Mouse (Mus musculus) hindbrain, embryonic 15.5 days (tissue): ENCODE measurements around the gene Fam71b. TPM values are rescaled to one million over a fixed set of nuclear protein-coding genes. Genes with fewer than 3 reads are reported as not detected.

ENCODE experiments used
- ATAC-seq: fragments of 200-750 bp; cut with Nextera tagmentation; 2 replicates; pipeline ENCODE4 v1.8.0; 2017; ENCODE audit warnings: low read depth, moderate number of reproducible peaks, moderate TSS enrichment; ENCODE audit not compliant: low FRiP score
- H3K27ac ChIP-seq: fragments of 300-500 bp; sonication (generic); replicated peaks from 2 replicates; pipeline ENCODE4 v1.5.1; 2015; ENCODE audit warnings: mild to moderate bottlenecking, inconsistent platforms
- H3K27me3 ChIP-seq: fragments of 300-500 bp; sonication (generic); 2 replicates; pipeline ENCODE4 v1.6.1; 2015; ENCODE audit warnings: control low read depth, inconsistent platforms
- H3K36me3 ChIP-seq: fragments of 300-500 bp; sonication (generic); 2 replicates; pipeline ENCODE4 v1.6.1; 2015; ENCODE audit warnings: control low read depth, inconsistent platforms
- H3K4me1 ChIP-seq: fragments of 300-500 bp; sonication (generic); replicated peaks from 2 replicates; pipeline ENCODE4 v1.6.1; 2015; ENCODE audit warnings: control low read depth, inconsistent platforms
- H3K4me2 ChIP-seq: fragments of 300-500 bp; sonication (generic); 2 replicates; pipeline ENCODE4 v1.6.1; 2015; ENCODE audit warnings: moderate library complexity, mild to moderate bottlenecking, inconsistent platforms
- H3K4me3 ChIP-seq: fragments of 300-500 bp; sonication (generic); 2 replicates; pipeline ENCODE4 v1.5.1; 2015; ENCODE audit warnings: mild to moderate bottlenecking, inconsistent platforms
- H3K9ac ChIP-seq: fragments of 300-500 bp; sonication (generic); 2 replicates; pipeline ENCODE4 v1.6.1; 2015; ENCODE audit warnings: inconsistent platforms
- H3K9me3 ChIP-seq: fragments of 300-500 bp; sonication (generic); 2 replicates; pipeline ENCODE4 v1.6.1; 2016; ENCODE audit warnings: control low read depth, inconsistent platforms
- WGBS: fragments of 180-500 bp; shearing (Covaris S2); methylation state at CpG from one replicate; pipeline ENCODE4 v1.1.7; 2015; 5-methylcytosine and 5-hydroxymethylcytosine counted together
- polyA plus RNA-seq: library from polyadenylated mRNA; unstranded; fragments of >200 nt; fragmentation: Nextera tagmentation; extraction: Ambion mirVana; gene quantifications from 2 replicates; pipeline ENCODE4 v1.2.1, GENCODE M21; 2015

Gene Fam71b
- not detected in 2 replicates for polyA plus RNA-seq

DNA sequence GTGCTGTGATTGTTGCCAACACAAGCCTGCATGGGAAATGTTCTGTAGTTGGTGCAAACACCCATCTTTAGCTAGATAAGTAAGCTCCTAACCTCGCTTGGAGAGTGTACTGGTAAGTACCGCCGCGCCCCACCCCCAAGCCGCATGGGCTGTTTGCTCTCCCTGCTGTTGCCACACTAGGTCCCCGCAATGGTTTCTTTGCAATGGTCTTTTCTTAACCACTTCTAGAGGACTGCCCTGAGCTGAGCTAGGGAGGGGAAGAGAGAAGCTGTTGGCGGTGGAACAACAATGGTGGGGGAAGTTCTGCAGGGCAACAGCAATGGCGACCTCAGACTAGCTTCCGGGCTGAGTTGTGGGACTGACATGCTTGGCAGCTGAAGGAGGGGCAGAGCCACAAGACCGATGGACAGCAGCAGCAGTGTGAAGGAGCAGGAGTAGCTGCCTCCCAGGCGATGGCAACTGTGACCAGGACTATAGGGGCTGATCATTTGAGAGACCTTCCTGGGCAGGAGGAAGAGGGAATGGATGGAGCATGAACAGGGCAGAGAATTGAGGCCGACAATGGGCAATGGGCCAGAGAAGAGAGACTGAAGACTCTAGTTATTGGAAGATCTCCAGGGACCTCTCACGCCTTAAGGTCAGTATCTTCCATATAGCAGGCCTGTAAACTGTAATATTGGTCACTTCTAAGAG lies at the start of gene Fam71b:
TSS of gene Fam71b (plus strand) at position 393 of the 693 bp plus-strand sequence.
- Histone ChIP-seq H3K9me3 (no peaks in the 10 kb centered on the region), H3K4me3 (no peak within 1 kb of the TSS), H3K4me1 (no peaks in the 10 kb centered on the region), H3K4me2 (no peak within 1 kb of the TSS), H3K27me3 (no peaks in the 10 kb centered on the region), H3K36me3 (no peaks in the 10 kb centered on the region), H3K9ac (no peak within 1 kb of the TSS), H3K27ac (no peak within 1 kb of the TSS)
- 77% methylated on average over 13 of the region's 13 CpGs for WGBS
- no peak for ATAC-seq

DNA sequence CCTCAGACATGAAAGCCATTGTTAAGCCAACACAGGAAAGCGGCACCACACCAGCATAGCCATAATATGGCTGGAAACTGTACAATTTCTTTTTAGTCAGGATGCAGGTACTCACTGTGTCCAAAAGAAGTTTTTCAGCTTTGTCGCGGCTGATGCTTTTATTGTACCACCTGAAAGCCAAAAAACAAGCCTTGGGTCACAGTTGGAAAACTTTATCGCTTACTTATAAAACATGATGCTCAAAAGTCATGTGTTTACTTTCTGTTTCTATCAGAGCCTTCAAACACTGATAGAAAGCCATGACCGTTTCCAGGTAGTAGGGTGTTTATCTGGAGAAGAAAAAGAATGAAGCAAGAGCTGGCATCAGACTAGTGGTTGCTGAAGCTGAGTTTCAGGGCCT lies 48.6 kb upstream of the Fam71b start:
- H3K9me3 ChIP-seq, result no peaks in the 10 kb centered on the region
- 88% methylated on average over 5 of the region's 5 CpGs for WGBS
- H3K4me3 ChIP-seq, result no peak overlapping the region
- no peaks in the 10 kb centered on the region for H3K36me3 ChIP-seq
- H3K4me2 ChIP-seq, result no peak overlapping the region
- no peak overlapping the region for H3K27ac ChIP-seq
- H3K4me1 ChIP-seq, result no peaks in the 10 kb centered on the region
- ATAC-seq, result no peak
- no peaks in the 10 kb centered on the region for H3K27me3 ChIP-seq
- H3K9ac ChIP-seq, result no peak overlapping the region

DNA sequence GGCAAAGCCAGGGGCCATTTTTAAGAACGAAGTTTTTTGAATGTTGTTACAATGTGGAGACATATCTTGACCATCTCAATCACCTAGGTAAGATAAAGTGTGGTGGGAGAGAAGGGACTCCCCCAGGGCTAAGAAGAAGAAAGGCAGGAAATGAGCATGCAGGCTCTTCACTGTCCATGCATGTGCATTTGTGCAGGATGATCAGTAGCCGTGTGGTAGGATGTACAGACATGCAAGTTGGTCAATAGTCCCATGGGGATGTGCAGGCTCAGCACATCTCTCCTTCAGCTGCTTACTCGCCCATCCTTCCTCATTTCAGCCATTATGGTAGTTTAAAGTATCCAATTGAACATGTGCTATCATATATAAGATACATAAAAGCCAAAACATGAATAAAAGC lies 47.9 kb upstream of the Fam71b start:
- Histone ChIP-seq H3K27ac (no peak overlapping the region), H3K4me1 (no peaks in the 10 kb centered on the region), H3K4me3 (no peak overlapping the region), H3K27me3 (no peaks in the 10 kb centered on the region), H3K4me2 (no peak overlapping the region), H3K9ac (no peak overlapping the region), H3K9me3 (no peaks in the 10 kb centered on the region), H3K36me3 (no peaks in the 10 kb centered on the region)
- WGBS, result 80% methylated on average over 3 of the region's 3 CpGs
- ATAC-seq, result no peak

DNA sequence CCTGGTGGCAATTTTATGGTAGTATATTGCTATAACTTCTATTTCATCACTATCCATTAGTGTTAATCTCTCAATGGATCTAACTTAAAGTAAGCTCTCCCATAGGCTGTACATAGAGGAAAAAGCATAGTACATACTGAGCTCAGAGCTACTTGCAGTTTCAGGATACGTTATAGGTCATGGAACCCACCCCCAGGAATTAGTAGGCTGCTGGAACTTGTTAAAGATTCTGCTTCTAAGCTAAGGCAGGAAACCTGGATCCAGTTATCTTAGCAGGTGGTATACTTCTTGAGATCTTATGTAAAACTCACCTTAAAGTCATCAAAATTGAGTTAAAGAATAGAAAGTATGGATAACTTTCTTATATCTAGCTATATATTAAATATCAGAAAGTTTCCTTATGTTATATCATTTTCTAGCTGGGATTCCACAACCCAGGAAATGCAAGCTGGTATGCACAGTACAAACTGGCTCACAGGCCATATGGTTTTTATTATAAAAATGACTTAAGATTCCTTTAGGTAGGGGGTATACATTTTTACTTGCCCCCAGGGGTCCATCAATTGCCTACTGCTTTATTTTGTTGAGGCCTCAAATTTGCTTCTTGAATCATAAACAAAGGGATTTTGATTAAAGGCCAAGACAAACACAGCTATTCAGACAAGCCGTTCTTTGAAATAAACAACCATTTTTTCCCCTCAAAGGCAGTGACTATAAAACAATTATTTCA lies 46.5 kb upstream of the Fam71b start:
- Histone ChIP-seq H3K36me3 (no peaks in the 10 kb centered on the region), H3K4me2 (no peak overlapping the region), H3K9me3 (no peaks in the 10 kb centered on the region), H3K27ac (no peak overlapping the region), H3K4me3 (no peak overlapping the region), H3K9ac (no peak overlapping the region), H3K4me1 (no peaks in the 10 kb centered on the region), H3K27me3 (no peaks in the 10 kb centered on the region)
- 62% methylated on average over 2 of the region's 2 CpGs for WGBS
- ATAC-seq, result no peak

DNA sequence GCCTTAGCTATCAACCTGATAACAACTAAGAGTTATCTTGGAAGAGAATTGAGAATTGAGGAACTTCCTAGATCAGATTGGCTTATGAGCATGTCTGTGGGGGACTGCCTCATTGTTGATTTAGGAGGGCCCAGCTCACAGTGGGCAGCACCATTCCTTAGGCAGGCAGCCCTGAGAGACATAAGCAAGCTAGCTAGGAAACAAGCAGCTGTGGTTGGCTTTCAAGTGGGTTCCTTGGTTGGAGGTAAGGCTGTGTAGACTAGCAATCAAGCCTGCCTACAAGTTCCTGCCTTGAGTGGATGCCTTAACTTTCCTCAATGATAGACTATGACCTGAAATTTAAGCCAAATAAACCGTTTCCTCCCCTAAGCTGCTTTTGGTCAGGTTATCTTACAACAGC lies 38.0 kb upstream of the Fam71b start:
- Histone ChIP-seq H3K27ac (no peak overlapping the region), H3K9ac (no peak overlapping the region), H3K27me3 (no peaks in the 10 kb centered on the region), H3K9me3 (no peaks in the 10 kb centered on the region), H3K36me3 (no peaks in the 10 kb centered on the region), H3K4me1 (no peaks in the 10 kb centered on the region), H3K4me2 (no peak overlapping the region), H3K4me3 (no peak overlapping the region)
- WGBS, result 73% methylated on average over 1 of the region's 1 CpGs
- no peak for ATAC-seq

DNA sequence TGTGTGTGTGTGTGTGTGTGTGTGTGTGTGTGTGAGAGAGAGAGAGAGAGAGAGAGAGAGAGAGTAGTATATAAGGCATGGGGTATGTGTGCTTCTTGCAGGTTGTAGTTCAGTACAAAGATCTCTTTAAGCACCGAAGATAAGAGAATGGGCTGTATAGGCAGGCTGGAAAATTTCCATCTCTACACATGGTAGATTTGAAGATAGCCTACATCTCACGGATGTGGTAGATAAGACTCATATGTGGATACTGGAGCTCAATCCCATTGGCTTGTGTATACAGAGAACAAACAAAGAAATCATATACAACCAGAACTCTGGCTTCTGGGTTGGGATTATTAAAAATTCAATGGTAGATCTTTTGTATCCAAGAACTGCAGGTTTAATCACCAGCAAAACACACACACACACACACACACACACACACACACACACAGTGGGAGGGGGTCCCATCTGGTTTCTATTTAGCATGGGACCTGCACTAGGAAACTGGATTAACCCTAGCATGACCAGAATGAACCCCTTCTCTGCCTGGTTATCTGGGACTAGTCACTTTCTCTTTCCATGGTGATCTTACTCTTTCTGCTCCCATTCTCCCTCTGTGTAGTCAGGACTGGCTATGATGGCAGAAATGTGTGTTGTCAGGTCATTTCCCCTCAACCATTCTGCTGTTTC lies 35.2 kb upstream of the Fam71b start:
- Histone ChIP-seq H3K27ac (no peak overlapping the region), H3K4me2 (no peak overlapping the region), H3K9me3 (no peaks in the 10 kb centered on the region), H3K27me3 (no peaks in the 10 kb centered on the region), H3K4me3 (no peak overlapping the region), H3K9ac (no peak overlapping the region), H3K4me1 (no peaks in the 10 kb centered on the region), H3K36me3 (no peaks in the 10 kb centered on the region)
- WGBS, result 87% methylated on average over 2 of the region's 2 CpGs
- ATAC-seq, result no peak

DNA sequence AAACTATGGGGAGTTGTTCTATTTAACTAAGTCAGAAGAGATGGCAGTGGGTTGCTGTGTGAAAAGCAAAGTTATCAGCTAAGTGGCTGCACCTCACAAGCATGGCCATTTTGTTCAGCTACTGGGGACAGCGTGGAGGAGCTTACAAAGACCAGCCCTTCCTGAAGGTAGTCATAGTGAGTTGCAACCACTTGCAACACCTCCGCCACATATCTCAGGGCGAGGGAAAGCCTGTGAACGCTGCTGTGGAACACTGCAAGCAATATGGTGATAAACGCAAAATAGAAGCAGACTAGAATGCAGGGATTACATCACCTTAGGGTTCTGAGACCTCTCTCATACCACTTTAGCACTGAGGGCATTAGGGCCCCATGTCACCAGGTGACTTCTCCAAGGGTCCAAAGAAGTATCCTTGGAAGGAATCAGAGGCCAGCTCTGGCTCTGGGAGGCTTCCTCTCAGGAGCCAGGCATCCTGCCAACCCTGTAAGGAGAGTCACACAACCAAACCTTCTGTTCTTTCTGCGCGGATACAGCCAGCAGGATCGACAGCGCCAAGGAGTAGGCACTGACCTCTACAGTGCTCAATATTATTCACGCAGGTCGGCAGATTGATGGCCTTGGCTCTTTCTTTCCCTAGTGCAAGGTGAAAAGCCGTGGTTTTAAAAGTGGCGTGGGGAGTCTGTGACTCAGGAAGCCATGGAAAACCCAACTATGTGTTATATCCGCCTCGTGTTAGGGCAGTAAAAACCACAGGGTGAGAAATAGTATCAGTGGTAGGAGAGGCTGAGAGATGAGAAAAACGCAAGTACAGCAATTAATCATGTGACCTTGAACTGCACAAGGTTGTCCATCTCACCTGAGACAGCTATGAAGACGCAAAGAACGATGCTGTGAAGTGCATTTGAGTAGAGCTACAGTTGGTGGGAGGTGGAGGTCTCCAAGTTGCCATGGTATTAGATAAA lies 34.0 kb upstream of the Fam71b start:
- 92% methylated on average over 18 of the region's 18 CpGs for WGBS
- Histone ChIP-seq H3K9ac (no peak overlapping the region), H3K27ac (no peak overlapping the region), H3K36me3 (no peaks in the 10 kb centered on the region), H3K9me3 (no peaks in the 10 kb centered on the region), H3K4me2 (no peak overlapping the region), H3K4me3 (no peak overlapping the region), H3K4me1 (no peaks in the 10 kb centered on the region), H3K27me3 (no peaks in the 10 kb centered on the region)
- ATAC-seq, result no peak

DNA sequence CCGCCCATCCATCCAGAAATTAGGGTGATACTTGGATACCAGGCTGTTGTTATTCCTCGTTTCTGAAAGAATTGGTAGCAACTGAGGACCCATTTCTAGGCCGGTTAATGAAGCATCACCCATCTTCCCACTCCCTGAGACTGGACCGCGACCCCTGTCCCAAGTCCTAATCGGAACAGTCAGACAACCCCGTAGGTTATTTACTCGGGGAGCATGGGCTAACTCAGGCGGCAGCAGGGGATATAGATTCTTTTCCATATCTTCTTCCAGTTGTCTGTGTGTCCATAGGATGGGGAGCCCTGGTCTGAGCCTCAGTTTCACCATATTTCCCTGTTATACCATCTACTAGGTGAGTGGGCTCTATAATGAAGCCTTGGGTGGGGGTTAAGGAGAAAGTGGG lies 32.5 kb upstream of the Fam71b start:
- Histone ChIP-seq H3K27me3 (no peaks in the 10 kb centered on the region), H3K4me2 (no peak overlapping the region), H3K9ac (no peak overlapping the region), H3K4me1 (no peaks in the 10 kb centered on the region), H3K27ac (no peak overlapping the region), H3K4me3 (no peak overlapping the region), H3K9me3 (no peaks in the 10 kb centered on the region), H3K36me3 (no peaks in the 10 kb centered on the region)
- 96% methylated on average over 9 of the region's 9 CpGs for WGBS
- no peak for ATAC-seq

DNA sequence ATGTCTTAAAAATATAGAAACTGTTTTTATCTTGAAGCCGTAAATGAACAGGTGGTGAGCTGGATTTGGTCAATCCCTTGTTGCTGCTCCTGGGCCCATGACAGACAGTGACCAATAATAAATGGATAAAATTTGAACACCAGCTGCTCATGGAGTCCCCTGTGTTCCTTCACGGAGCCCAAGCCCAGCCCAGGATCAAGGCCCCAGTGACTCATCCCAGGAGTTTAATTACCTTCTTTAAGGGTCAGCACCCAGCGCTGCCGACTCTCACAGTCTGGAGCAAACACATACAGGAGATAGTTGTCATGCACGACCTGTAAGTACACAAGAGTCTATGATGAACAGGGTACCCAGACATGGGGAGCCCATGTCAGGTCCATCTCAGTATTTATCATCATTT lies 30.6 kb upstream of the Fam71b start:
- Histone ChIP-seq H3K4me1 (no peaks in the 10 kb centered on the region), H3K27me3 (no peaks in the 10 kb centered on the region), H3K4me2 (no peak overlapping the region), H3K27ac (no peak overlapping the region), H3K9me3 (no peaks in the 10 kb centered on the region), H3K9ac (no peak overlapping the region), H3K4me3 (no peak overlapping the region), H3K36me3 (no peaks in the 10 kb centered on the region)
- WGBS, result 83% methylated on average over 5 of the region's 5 CpGs
- no peak for ATAC-seq

DNA sequence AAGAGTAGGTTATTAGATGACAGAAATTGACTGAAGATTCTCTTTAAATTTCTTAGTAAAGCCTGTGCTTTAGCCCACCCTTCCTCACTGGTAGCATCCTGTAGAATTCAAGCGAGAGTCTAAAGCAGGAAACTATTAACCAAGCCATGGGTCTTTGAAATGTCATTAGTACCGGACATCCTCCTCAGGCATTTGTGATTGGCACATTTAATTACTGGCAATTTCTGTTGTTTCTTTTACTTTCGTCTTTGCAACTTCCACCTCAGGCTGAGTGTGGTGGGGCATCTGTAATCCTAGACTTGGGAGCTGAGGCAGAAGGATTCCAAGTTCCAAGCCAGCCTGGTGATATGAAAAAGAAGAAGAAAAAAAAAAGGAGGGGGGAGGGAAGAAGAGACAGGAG lies 30.0 kb upstream of the Fam71b start:
- no peak overlapping the region for H3K4me2 ChIP-seq
- H3K4me3 ChIP-seq, result no peak overlapping the region
- ATAC-seq, result no peak
- H3K27me3 ChIP-seq, result no peaks in the 10 kb centered on the region
- 82% methylated on average over 3 of the region's 3 CpGs for WGBS
- H3K9ac ChIP-seq, result no peak overlapping the region
- H3K4me1 ChIP-seq, result no peaks in the 10 kb centered on the region
- H3K36me3 ChIP-seq, result no peaks in the 10 kb centered on the region
- H3K9me3 ChIP-seq, result no peaks in the 10 kb centered on the region
- no peak overlapping the region for H3K27ac ChIP-seq

DNA sequence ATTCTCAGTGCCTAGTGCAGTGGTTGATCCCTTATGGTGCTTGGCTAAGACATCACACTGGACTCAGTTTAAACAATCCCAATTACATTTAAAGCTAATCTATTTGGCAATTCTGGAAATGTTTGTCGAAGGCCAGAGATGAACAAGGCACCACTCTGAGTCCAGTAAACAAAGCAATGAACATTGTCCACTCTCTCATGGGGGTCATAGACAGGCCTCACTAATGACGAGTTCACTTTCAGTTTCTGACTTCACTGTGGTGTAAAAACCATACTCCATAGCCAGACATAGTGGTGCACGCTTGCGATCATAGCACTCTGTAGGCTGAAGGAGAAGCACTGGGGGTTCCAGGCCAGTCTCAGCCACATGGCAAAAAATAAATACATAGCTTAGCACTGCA lies 25.9 kb upstream of the Fam71b start:
- Histone ChIP-seq H3K9me3 (no peaks in the 10 kb centered on the region), H3K4me2 (no peak overlapping the region), H3K4me1 (no peaks in the 10 kb centered on the region), H3K27ac (no peak overlapping the region), H3K27me3 (no peaks in the 10 kb centered on the region), H3K9ac (no peak overlapping the region), H3K4me3 (no peak overlapping the region), H3K36me3 (no peaks in the 10 kb centered on the region)
- WGBS, result 95% methylated on average over 4 of the region's 4 CpGs
- ATAC-seq, result no peak
